Mouse (Mus musculus): Measurements from ENCODE around the gene Gm765.

DNA sequence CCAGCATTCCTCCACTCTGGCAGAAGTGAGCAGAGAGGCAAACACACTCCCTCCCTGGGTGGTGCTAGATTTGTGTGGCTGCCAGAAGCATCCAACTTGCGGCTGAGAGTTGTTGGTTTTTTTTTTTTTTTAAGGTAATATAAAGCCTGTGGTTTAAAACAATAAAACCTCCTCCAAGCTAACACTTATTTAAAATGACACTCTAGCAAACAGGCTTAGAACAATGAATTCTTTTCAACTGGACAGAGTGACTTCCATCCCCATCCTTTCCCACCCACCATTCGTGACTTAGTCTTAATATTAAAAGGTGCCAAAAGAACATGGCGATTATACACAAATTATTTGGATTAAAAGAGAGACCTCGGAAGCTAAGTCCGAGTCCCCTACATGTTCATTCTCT is at the start of gene Gm765:
- TF ChIP-seq CTCF (IDR thresholded peaks at IDR 0.05; ENCODE audit: borderline replicate concordance, extremely low read depth, insufficient read depth, insufficient read length) (no peak), POLR2A (IDR thresholded peaks at IDR 0.05; ENCODE audit: borderline replicate concordance, extremely low read depth, insufficient read depth, insufficient read length, poor library complexity, severe bottlenecking) (no peak)

Measured in brain, embryonic 14.5 days (tissue).